Mouse (Mus musculus): ENCODE results near the gene Lrrfip1.

DNA sequence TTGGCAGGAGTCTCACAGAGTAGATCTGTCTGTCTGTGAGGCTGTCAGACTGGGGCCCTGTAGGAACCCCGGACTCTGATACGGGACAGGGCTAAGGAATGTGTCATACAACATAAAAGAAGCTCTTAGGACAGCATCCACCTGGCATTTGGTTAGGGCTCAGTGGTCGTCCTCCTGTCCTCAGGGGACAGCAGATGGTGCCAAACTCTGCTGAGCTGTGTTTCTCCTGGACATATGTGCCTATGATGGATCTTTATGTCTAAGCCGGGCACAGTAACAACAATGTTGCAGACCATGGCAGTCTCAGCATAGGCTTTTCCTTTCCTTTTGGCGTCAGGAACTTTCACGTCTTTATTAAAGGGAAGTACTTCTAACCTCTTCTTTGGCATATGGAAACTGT is 69.2 kb downstream of the Lrrfip1 start:
- TF ChIP-seq CTCF (IDR thresholded peaks at IDR 0.05; ENCODE audit: low read depth) (no peak), EP300 (optimal IDR thresholded peaks at IDR 0.05) (no peak)

Data from stomach, postnatal 0 days (tissue).